Mouse (Mus musculus) hindbrain, embryonic 12.5 days (tissue): ENCODE data around the gene Cd79a. TPM values are rescaled to one million over a fixed set of nuclear protein-coding genes. Genes with fewer than 3 reads are reported as not detected.

ENCODE experiments used
- ATAC-seq: fragments of 200-750 bp; cut with Nextera tagmentation; 2 replicates; pipeline ENCODE4 v1.8.0; 2017; ENCODE audit warnings: moderate TSS enrichment; ENCODE audit not compliant: low FRiP score
- H3K27ac ChIP-seq: fragments of 300-500 bp; sonication (generic); 2 replicates; pipeline ENCODE4 v1.5.1; 2016; ENCODE audit warnings: mild to moderate bottlenecking
- H3K27me3 ChIP-seq: fragments of 300-500 bp; sonication (generic); 2 replicates; pipeline ENCODE4 v1.6.1; 2016; ENCODE audit warnings: mild to moderate bottlenecking
- H3K36me3 ChIP-seq: fragments of 300-500 bp; sonication (generic); 2 replicates; pipeline ENCODE4 v1.6.1; 2016; ENCODE audit warnings: mild to moderate bottlenecking
- H3K4me1 ChIP-seq: fragments of 300-500 bp; sonication (generic); 2 replicates; pipeline ENCODE4 v1.6.1; 2016
- H3K4me2 ChIP-seq: fragments of 300-500 bp; sonication (generic); replicated peaks from 2 replicates; pipeline ENCODE4 v1.6.1; 2016; ENCODE audit warnings: mild to moderate bottlenecking
- H3K4me3 ChIP-seq: fragments of 300-500 bp; sonication (generic); 2 replicates; pipeline ENCODE4 v1.5.1; 2016; ENCODE audit warnings: mild to moderate bottlenecking
- H3K9ac ChIP-seq: fragments of 300-500 bp; sonication (generic); 2 replicates; pipeline ENCODE4 v1.6.1; 2016; ENCODE audit warnings: mild to moderate bottlenecking, moderate library complexity
- H3K9me3 ChIP-seq: fragments of 300-500 bp; sonication (generic); replicated peaks from 2 replicates; pipeline ENCODE4 v1.6.1; 2016; ENCODE audit warnings: mild to moderate bottlenecking
- WGBS: fragments of 180-500 bp; shearing (Covaris S2); methylation state at CpG from one replicate; pipeline ENCODE4 v1.1.7; 2016; 5-methylcytosine and 5-hydroxymethylcytosine counted together
- polyA plus RNA-seq: library from polyadenylated mRNA; unstranded; fragments of >200 nt; fragmentation: Nextera tagmentation; extraction: Ambion mirVana; gene quantifications from 2 replicates; pipeline ENCODE4 v1.2.1, GENCODE M21; 2016

Cd79a gene
- polyA plus RNA-seq, 1 experiment from 2014 or later = 0.23 TPM

- Histone ChIP-seq H3K27ac (no peak overlapping the region), H3K4me1 (peaks cover 33% of the 10 kb centered on the region), H3K27me3 (no peaks in the 10 kb centered on the region), H3K4me2 (peak overlapping the region; percentile 82), H3K9ac (0 out of 2 replicates have a peak overlapping the region, but pooled peaks have one; percentile 75), H3K4me3 (peak overlapping the region; percentile 67), H3K36me3 (peaks cover 9% of the 10 kb centered on the region), H3K9me3 (no peaks in the 10 kb centered on the region)
- WGBS = 44% methylated on average over 10 of the region's 10 CpGs
- no peak for ATAC-seq
Measured at GRCm38 (mm10) chr7:24903444-24903825, 6.3 kb downstream of the Cd79a start.

GRCm38 (mm10) chr7:24904070-24904483 is 6.9 kb downstream of the Cd79a start:
- H3K4me2 ChIP-seq = peak overlapping the region; percentile 82
- peak overlapping the region; percentile 67 for H3K4me3 ChIP-seq
- no peaks in the 10 kb centered on the region for H3K27me3 ChIP-seq
- H3K4me1 ChIP-seq = peaks cover 33% of the 10 kb centered on the region
- peaks cover 15% of the 10 kb centered on the region for H3K36me3 ChIP-seq
- peak overlapping the region; percentile 75 for H3K9ac ChIP-seq
- H3K9me3 ChIP-seq = no peaks in the 10 kb centered on the region
- H3K27ac ChIP-seq = peak overlapping the region; percentile 73
- peak; percentile 96 for ATAC-seq
- under 1% methylated on average over 29 of the region's 30 CpGs for WGBS

- Histone ChIP-seq H3K4me1 (peaks cover 33% of the 10 kb centered on the region), H3K27me3 (no peaks in the 10 kb centered on the region), H3K36me3 (peaks cover 22% of the 10 kb centered on the region), H3K4me3 (peak overlapping the region; percentile 67), H3K4me2 (peak overlapping the region; percentile 82), H3K9ac (peak overlapping the region; percentile 75), H3K27ac (0 out of 2 replicates have a peak overlapping the region, but pooled peaks have one; percentile 73), H3K9me3 (no peaks in the 10 kb centered on the region)
- WGBS = 10% methylated on average over 3 of the region's 3 CpGs
- ATAC-seq = 0 out of 2 replicates have a peak, but pooled peaks have one; percentile 10
Measured at GRCm38 (mm10) chr7:24904936-24905335, 7.8 kb downstream of the Cd79a start.

GRCm38 (mm10) chr7:24906551-24906950 is 9.4 kb downstream of the Cd79a start:
- Histone ChIP-seq H3K27me3 (no peaks in the 10 kb centered on the region), H3K9me3 (no peaks in the 10 kb centered on the region), H3K36me3 (peaks cover 28% of the 10 kb centered on the region), H3K27ac (peak overlapping the region; percentile 1; the same call in 1 of the 2 replicates), H3K4me1 (peaks cover 33% of the 10 kb centered on the region), H3K9ac (peak overlapping the region; percentile 10; the same call in 1 of the 2 replicates), H3K4me3 (no peak overlapping the region), H3K4me2 (0 out of 2 replicates have a peak overlapping the region, but pooled peaks have one; percentile 17)
- 42% methylated on average over 6 of the region's 6 CpGs for WGBS
- no peak for ATAC-seq

- WGBS = 32% methylated on average over 13 of the region's 13 CpGs
- Histone ChIP-seq H3K27ac (no peak overlapping the region), H3K27me3 (no peaks in the 10 kb centered on the region), H3K4me2 (peak overlapping the region; percentile 17; the same call in 1 of the 2 replicates), H3K9me3 (no peaks in the 10 kb centered on the region), H3K4me1 (peaks cover 33% of the 10 kb centered on the region), H3K36me3 (peaks cover 33% of the 10 kb centered on the region), H3K4me3 (no peak overlapping the region), H3K9ac (peak overlapping the region; percentile 10; the same call in 1 of the 2 replicates)
- no peak for ATAC-seq
Measured at GRCm38 (mm10) chr7:24907211-24907748, 10.1 kb downstream of the Cd79a start.

GRCm38 (mm10) chr7:24912480-24912879 is 15.3 kb downstream of the Cd79a start:
- H3K4me3 ChIP-seq = no peak overlapping the region
- no peaks in the 10 kb centered on the region for H3K9me3 ChIP-seq
- no peaks in the 10 kb centered on the region for H3K27me3 ChIP-seq
- 97% methylated on average over 14 of the region's 14 CpGs for WGBS
- H3K27ac ChIP-seq = no peak overlapping the region
- H3K36me3 ChIP-seq = peaks cover 57% of the 10 kb centered on the region
- H3K4me1 ChIP-seq = peaks cover 2% of the 10 kb centered on the region
- no peak overlapping the region for H3K4me2 ChIP-seq
- no peak for ATAC-seq
- no peak overlapping the region for H3K9ac ChIP-seq

- Histone ChIP-seq H3K27ac (no peak overlapping the region), H3K27me3 (no peaks in the 10 kb centered on the region), H3K9me3 (no peaks in the 10 kb centered on the region), H3K36me3 (peaks cover 65% of the 10 kb centered on the region), H3K9ac (no peak overlapping the region), H3K4me1 (no peaks in the 10 kb centered on the region), H3K4me2 (no peak overlapping the region), H3K4me3 (no peak overlapping the region)
- ATAC-seq = 0 out of 2 replicates have a peak, but pooled peaks have one; percentile 17
- 92% methylated on average over 20 of the region's 20 CpGs for WGBS
Measured at GRCm38 (mm10) chr7:24918763-24919323, 21.7 kb downstream of the Cd79a start.

- H3K9ac ChIP-seq = no peak overlapping the region
- no peak overlapping the region for H3K4me2 ChIP-seq
- no peaks in the 10 kb centered on the region for H3K27me3 ChIP-seq
- no peak overlapping the region for H3K27ac ChIP-seq
- no peaks in the 10 kb centered on the region for H3K9me3 ChIP-seq
- H3K36me3 ChIP-seq = peaks cover 74% of the 10 kb centered on the region
- no peak overlapping the region for H3K4me3 ChIP-seq
- no peaks in the 10 kb centered on the region for H3K4me1 ChIP-seq
- ATAC-seq = no peak
- WGBS = 85% methylated on average over 9 of the region's 9 CpGs
Measured at GRCm38 (mm10) chr7:24919728-24920127, 22.5 kb downstream of the Cd79a start.

- 54% methylated on average over 6 of the region's 6 CpGs for WGBS
- Histone ChIP-seq H3K27ac (no peak overlapping the region), H3K27me3 (peaks cover 78% of the 10 kb centered on the region), H3K36me3 (peaks cover 21% of the 10 kb centered on the region), H3K4me3 (no peak overlapping the region), H3K9me3 (no peaks in the 10 kb centered on the region), H3K9ac (no peak overlapping the region), H3K4me2 (no peak overlapping the region; the same call in 1 of the 2 replicates), H3K4me1 (peaks cover 44% of the 10 kb centered on the region)
- ATAC-seq = no peak
Measured at GRCm38 (mm10) chr7:24930475-24930874, 33.3 kb downstream of the Cd79a start.

- peak overlapping the region; percentile 3; the same call in 1 of the 2 replicates for H3K9ac ChIP-seq
- peak overlapping the region; percentile 8; the same call in 1 of the 2 replicates for H3K4me2 ChIP-seq
- no peak overlapping the region for H3K27ac ChIP-seq
- ATAC-seq = no peak
- H3K4me3 ChIP-seq = peak overlapping the region; percentile 13; the same call in 1 of the 2 replicates
- H3K9me3 ChIP-seq = no peaks in the 10 kb centered on the region
- peaks cover 44% of the 10 kb centered on the region for H3K4me1 ChIP-seq
- peaks cover 90% of the 10 kb centered on the region for H3K27me3 ChIP-seq
- WGBS = 2% methylated on average over 15 of the region's 15 CpGs
- H3K36me3 ChIP-seq = peaks cover 10% of the 10 kb centered on the region
Measured at GRCm38 (mm10) chr7:24931651-24932050, 34.5 kb downstream of the Cd79a start.

- WGBS = 6% methylated on average over 6 of the region's 6 CpGs
- Histone ChIP-seq H3K9me3 (no peaks in the 10 kb centered on the region), H3K27ac (no peak overlapping the region), H3K36me3 (no peaks in the 10 kb centered on the region), H3K4me2 (peak overlapping the region; percentile 22; the same call in 1 of the 2 replicates), H3K4me1 (peaks cover 16% of the 10 kb centered on the region), H3K27me3 (peaks cover 100% of the 10 kb centered on the region), H3K9ac (no peak overlapping the region), H3K4me3 (peak overlapping the region; percentile 35)
- no peak for ATAC-seq
Measured at GRCm38 (mm10) chr7:24943641-24944040, 46.5 kb downstream of the Cd79a start.

- Histone ChIP-seq H3K36me3 (no peaks in the 10 kb centered on the region), H3K9me3 (no peaks in the 10 kb centered on the region), H3K27ac (peak within 1 kb of the TSS; percentile 35), H3K4me2 (peak within 1 kb of the TSS; percentile 55), H3K27me3 (peaks cover 100% of the 10 kb centered on the region), H3K4me3 (peak within 1 kb of the TSS; percentile 35), H3K4me1 (peaks cover 24% of the 10 kb centered on the region), H3K9ac (peak within 1 kb of the TSS; percentile 50)
- under 1% methylated on average over 71 of the region's 72 CpGs for WGBS
- no peak for ATAC-seq
Measured at GRCm38 (mm10) chr7:24944257-24944950, 47.2 kb downstream of the Cd79a start, which contains the start of gene Gm4881. Gene Gm4881 (minus strand): TSS chr7:24944494.
